Mouse (Mus musculus) right cerebral cortex, postnatal 36 days (tissue): ENCODE data around the gene Timm17b.
"Not testable (repeated sequence)": the region's sequence is repeated elsewhere in the genome, so short reads cannot be mapped to it uniquely, and the experiment has no call there.

Experiments used
- DNase-seq, 2 experiments: peaks; one replicate each; pipeline ENCODE4 v3.0.0; 2022; ENCODE audit warnings: low spot score in 2 of 2, mixed read lengths in 1 of 2

Timm17b gene

DNA sequence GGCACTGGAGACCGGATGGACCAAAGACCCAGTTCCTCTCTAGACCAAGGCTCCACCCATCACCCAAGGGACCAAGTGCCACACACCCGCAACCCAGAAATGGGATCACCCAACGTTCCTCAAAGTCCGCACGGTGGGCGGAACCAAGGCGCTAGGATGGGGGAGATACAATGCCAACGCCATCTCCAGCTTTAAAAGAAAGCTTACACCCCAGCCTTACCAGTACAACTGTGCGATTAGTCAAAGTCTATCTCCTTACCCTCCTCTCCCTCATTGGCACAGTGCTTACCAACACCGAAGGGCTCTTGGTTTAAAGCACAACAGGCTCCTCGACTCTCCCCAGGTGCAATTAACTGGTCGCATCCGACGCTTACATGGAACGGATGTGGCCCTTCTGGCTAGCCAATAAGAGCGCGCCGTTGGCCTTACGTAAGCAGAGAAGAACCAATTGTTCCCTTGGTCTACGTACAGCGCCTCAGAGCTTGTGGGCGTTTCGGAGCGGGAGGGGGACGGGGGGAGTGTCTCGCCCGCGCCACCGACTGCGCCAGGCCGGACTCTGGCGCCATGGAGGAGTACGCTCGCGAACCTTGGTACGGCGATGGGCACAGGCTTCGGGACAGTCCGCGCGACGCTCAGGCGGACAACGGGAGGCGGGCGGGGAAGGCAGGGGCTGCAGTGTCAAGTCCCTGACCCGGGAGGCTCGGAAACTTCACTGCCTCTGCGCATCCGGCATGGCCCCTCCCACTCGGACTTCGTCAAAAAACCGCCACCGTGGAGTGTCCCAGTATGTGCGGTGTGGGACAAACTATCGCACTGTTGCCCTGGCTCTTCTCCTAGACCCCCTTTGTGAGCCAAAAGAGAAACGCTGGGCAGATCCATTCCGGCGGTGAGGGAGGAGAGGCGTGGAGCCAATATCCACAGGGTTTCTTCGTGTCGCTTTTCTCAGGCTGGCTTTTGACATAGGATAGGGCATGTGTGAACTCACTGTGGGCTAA lies at the start of gene Timm17b, which contains the start of gene Pqbp1:
Gene Timm17b (plus strand): TSS at position 478 of the 995 bp plus-strand sequence.
Gene Pqbp1 (minus strand): TSS at position 390 of the 995 bp plus-strand sequence.
- peak; percentile 85 to 91 for DNase-seq

DNA sequence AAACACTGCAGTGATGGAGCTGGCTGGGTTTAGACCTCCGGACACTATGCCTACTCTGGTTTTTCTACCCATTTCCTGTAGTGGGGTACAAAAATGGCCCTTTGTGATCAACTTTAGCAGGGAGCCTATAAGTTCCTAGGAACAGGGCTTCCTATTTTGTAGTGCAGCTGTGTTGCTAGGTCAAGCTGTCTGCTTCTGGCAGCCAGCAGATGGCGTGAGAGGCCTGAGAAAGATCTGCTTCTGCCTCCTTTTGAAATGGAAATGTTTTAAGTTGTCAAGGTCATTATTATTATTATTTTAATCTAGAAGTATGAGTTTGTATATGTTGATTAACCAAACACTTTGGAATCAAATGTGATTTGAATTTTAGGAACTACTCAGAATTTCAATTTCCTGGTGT lies 44.6 kb upstream of the Timm17b start:
- no peak for DNase-seq

DNA sequence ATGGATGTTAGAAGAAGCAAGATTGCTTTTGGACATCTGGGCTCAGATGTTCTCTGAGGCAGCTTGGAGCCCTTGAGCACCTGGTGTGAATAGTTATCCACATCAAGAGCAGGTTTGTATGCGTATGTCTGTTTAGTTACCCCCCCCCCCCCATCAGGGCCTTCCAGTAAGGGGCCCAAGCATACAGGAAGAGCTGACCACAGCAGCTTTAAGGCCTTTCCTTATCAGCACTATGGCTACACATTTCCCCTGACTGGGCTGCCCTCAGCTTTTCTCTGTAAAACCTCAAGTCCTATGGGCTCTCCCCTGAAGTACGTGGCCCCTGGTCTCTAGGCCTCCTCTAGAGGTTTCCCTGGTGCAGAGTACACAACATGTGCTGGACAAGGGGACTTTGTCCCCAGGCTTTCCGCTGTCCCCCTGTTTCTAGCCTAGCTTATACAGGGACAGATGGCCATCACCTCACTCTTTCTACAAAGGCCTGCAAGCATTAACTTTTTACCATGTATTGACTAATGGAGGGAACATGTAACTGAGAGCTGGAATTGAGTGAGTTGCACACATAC lies 39.9 kb upstream of the Timm17b start:
- no peak for DNase-seq

DNA sequence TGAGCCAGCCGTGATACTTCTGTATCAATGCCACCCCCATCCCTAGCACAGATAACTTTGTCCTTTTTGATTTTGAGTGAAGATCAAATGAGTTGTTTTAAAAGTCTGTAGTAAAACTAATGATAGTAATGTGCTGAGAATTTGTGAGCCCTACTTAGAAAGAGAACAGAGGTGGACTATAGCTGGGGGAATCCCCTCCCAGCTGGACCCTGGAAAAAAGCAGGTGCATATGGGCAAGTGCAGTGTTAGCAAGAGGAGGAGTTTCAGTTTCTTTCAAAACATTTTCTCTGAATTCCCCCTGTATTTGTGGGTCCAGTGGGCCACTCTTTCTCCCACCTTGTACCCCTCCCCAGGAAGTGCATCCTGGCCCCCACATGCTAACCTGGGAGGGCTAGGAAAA lies 36.0 kb upstream of the Timm17b start:
- DNase-seq, result no peak

DNA sequence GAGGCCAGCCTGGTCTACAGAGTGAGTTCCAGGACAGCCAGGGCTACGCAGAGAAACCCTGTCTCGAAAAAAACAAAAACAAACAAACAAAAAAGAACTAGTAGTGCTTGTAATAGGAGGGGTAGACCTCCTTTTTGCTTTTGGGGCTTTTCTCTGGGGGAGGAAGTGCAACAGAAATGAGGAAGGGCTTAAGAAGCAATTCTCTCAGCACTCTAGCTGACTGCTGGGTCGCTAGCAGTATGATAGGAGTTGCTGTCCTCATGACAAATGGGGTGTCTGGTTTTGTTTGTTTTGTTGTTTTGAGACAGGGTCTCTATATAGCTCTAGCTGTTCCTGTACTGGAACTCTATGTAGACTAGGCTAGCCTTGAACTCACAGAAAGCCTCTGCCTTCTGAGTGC lies 34.6 kb upstream of the Timm17b start:
- no peak for DNase-seq

DNA sequence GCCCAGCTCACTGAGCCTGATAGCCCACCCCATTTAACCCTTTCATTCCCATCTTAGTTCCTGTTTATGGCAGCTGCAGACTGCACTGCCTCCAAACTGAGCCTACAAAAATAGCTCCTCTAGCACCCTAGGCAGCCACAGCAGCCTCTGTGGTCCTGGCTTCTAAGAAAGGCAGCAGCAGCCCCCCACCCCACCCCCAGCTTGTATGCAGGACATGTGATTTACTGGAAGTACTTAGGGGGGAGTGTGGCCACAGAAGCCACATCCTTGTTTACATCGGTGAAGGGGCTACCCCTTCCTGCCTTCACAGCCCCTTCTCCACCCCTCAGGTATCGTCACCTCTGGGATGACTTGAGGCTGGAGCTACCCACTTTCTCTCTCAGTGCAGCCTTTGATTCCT lies 33.8 kb upstream of the Timm17b start:
- DNase-seq, result no peak

DNA sequence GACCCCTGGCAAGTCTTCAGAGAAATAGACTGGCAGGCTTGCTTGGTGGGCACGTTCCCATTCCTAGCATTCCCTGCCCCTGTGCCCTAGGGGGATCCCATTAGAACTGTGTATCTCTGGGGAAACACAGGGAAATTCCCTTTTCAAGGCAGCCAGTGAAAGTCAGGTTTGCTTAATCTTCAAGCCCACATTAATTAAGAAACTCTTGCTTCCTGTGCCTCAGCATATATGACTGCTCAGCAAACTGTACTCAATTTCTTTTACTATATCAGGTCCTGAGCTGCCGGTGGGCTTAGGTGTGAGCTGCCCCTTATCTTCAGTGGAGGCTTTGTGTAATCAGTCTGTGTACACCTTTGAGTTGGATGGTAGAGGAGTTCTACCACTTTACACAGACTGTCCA lies 33.4 kb upstream of the Timm17b start:
- no peak for DNase-seq

DNA sequence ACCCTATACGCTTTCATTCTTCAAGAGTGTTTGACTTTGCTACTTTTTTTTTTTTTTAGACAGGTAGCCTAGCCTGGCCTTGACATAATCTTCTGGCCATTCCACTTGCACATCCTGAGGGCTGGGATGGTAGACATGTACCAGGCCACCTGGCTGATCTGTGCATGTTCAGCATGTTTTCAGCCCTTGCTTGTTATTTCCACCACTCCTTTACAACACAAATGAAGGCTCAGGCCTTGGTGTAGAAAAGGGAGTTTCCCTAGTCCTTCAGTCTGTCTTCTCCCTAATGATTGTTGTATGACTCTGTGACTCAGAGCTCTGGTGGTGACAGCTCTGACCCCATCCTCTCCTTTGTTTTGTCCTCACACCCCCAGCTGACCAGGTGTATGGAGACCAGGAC lies 32.0 kb upstream of the Timm17b start:
- DNase-seq, result no peak

DNA sequence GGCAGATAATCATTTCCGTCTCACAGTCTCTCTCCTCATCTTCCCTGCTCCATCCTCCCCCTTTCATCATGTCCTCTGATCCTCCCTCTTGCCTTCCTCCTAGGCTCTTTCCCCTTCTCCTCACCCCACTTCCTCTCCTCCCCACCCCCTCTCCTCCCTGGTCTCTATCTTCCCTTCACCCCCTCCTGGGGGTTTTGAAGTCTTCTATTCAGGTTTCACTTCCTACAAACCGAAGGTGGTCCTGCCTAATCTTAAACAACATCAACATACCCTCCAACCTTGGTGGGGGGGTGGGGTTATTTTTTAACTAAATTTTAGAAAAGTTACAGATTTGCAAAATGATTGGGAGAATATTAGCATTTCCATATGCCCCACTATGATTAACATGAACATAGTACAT lies 30.7 kb upstream of the Timm17b start:
- DNase-seq, result no peak

DNA sequence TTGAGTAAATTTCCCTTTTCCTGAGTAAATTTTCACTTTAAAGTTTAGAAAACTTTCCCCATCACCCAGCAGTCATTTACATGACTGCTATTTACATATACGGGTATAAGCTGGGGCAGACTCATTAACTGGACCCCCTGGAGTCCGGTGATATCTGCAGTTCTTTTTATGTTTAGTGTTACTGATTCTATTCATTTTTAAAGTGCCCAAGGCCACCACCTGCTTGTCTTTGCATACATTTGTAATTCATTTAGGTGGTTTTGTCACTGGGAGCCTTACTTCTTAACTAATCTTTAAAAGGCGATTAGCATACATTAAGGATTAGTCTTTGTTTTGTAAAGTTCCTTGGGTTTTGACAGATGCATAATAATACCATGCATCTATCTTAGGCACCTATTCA lies 29.3 kb upstream of the Timm17b start:
- DNase-seq, result no peak

DNA sequence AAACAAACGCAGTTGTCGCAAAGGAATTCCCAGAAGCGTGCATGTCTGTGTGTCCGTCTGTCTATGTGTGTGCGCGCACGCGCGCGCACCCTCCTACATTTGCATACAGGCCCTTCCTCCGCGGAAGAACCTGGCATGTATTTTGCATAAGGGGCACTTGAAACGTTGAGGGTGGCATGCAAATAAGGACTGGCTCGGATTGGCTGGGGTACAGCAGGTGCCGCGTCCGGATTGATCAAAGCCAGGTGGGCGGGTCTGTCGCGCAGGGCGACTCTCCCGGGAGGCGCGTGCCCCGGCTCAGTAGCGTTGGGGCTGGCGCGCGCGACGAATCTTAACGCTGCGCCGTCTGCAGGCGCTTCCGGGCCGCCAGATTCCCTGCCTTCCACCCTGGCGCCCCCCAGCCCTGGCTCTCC lies 21.1 kb upstream of the Timm17b start, which contains the start of gene Pim2:
Gene Pim2 (plus strand): TSS at position 256 of the 413 bp plus-strand sequence.
- peak; percentile 80 for DNase-seq

DNA sequence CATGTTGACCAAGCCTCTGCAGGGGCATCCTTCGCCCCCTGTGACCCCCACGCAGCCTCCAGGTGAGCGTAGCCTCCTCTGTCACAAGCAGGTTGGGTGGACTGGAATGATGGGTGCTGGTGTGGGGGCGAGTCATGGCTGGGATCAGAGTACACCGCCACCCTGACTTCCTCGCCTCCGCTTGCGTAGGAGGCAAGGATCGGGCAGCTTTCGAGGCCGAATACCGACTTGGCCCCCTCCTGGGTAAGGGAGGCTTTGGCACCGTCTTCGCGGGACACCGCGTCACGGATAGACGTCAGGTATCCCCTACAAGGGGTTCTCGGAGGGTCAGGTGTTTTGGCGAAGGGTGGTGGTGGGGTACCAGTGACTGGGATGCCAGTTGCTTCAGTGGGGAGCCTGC lies 20.7 kb upstream of the Timm17b start:
- no peak for DNase-seq

DNA sequence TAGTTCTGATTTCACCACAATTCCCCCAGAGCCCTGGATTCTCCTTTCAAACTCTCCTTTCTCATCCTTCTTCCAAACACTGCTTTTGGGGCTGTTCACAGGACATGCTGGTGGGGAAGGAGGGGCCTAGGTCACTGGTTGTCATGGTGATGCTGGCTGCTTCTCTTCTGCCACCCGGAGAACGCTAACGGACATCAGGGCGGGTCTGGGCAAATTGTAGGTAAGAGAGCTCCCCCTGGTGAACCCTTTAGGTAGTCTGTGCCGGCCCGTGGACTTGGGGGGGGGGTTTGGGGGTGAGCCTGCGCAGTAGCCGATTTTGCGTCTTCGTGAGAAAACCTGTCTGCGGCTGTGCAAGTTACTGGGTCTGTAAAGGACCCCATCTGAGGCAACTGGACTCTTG lies 19.3 kb upstream of the Timm17b start:
- DNase-seq, result peak; percentile 34 to 65

DNA sequence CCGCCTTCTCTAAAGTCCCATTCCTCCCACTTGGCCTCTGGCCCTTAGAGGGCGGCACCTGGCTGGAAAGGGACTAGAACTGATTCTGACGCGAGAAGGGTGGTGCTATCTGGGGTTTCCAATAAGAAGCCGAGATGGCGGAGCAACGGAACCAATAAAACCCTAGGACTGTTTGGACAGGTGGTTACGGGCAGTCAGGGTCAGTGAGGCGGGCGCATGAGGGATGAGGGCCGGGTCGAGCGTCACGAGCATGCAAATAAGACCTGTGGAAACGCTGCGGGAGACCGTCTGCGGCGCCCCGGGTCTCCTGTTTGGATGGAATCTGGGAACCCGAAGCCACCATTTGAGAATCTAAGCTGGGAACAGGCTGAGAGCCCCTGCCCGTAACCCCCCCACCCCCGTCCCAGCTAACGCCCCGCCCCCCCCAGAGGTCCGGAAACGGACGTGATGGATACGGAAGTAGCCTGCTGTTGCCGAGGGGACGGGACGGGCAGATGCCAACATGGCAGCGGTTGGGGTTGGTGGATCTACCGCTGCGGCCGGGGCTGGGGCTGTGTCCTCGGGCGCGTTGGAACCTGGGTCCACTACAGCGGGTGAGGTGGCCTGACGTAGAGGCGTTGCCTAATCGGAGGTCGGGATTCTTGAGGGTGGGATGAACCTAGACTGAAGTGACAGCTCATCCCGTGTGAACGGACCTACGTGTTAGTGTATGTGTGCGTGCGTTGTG lies 15.2 kb upstream of the Timm17b start, which contains the start of gene Slc35a2:
Gene Slc35a2 (plus strand): TSS at position 188 of the 727 bp plus-strand sequence.
- DNase-seq, result peak; percentile 75 to 81

DNA sequence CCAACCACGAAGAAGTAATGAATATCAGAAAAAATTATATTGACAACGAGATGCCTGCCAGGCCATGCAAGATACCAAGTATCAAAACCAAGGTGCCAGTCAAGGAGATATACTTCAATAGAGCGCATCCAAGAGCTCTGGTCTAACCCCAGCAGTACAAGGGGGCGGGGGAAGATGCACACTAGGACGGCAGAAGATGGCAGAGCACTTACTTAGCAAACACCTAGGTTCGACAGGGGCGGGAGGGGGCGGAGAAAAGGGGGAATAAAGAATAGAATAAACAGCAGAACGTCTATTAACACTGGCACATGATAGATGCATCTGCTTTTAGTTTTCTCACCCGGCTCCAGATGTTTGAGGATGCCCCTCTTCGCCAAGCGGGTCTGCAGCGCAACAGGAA lies 946 bp upstream of the Timm17b start:
- DNase-seq, result no peak

DNA sequence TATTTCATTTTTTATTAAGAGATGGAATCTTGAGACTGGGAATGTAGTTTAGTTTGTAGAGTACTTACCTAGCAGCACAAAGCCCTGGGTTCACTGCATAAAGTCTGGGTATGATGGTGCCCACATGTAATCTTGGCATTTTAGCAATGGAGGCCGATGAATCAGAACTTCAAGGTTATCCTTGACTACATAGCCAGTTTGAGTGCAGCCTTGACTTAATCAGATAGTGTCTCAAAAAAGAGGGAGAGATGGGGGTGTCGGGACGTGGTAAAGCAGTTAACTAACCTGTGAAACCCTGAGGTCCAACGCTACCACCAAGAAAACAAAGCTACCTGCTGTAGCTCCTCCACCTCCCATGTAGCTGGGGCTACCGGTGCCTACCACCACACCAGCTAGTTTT lies 5.3 kb downstream of the Timm17b start:
- no peak for DNase-seq

DNA sequence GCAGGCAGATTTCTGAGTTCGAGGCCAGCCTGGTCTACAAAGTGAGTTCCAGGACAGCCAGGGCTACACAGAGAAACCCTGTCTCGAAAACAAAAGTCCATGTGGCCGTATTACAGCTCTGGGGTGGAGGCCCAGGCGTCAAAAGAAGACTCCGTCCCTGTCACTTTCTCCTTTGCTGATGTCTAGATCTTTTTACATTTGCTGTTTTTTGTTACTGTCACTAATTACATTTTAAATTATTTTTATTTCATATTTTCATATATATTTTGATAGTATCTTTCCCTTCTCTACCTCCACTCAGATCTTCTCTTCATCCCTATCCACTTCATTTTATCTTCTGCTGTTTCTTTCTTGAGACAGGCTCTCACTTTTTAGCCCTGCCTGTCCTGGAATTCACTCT lies 8.6 kb downstream of the Timm17b start, which contains the start of gene Gm10491:
Gene Gm10491 (minus strand): TSS at position 101 of the 400 bp plus-strand sequence.
- no peak for DNase-seq

DNA sequence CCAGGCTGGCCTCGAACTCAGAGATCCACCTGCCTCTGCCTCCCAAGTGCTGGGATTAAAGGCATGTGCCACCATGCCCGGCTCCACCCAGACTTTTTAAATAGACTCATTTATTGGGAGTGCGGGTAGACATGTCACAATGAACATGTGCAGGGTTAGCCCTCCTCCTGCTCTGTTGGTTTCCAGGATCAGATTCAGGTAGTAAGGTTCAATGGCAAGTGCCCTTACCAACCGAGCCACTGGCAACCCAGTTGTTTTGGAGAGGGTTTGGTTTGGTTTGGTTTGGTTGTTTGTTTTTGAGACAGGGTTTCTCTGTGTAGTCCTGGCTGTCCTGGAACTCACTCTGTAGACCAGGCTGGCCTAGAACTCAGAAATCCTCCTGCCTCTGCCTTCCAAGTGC lies 10.1 kb downstream of the Timm17b start, which contains the start of gene Gm10490:
Gene Gm10490 (plus strand): TSS at position 301 of the 400 bp plus-strand sequence.
- not testable (repeated sequence) for DNase-seq

DNA sequence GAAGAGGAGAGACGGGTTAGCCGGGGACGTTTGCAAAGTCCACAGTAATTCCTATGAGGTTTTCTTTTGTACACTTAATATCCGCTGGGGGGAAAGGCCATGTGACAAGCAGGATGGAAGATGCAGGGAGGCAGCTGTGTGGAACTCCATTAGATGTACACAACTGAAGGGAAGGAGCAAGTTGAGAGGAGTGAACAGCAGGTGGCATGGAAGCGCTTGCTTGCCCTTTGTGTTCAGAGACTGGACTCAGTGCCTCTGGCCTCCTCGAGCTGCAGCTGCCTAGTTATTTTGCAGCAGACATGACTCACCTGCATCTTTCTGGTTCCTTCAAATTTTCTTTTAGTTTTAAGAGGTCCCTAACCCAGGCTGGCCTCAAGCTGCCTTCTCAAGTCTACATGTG lies 11.3 kb downstream of the Timm17b start:
- no peak for DNase-seq

DNA sequence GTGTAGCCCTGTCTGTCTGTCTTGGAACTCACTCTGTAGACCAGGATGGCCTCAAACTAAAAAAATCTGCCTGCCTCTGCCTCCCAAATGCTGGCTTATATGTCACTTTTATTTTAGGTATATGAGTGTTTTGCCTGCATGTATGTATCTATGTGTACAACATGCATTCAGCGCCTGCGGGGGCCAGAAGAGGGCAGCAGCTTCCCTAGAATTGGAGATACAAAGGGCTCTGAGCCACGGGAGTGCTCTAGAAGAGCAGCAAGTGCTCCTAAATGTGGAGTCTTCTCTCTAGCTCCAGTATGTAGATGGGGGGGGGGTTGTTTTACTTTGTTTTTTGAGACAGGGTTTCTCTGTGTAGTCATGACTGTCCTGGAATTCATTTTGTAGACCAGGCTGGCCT lies 16.5 kb downstream of the Timm17b start:
- DNase-seq, result not testable (repeated sequence)

DNA sequence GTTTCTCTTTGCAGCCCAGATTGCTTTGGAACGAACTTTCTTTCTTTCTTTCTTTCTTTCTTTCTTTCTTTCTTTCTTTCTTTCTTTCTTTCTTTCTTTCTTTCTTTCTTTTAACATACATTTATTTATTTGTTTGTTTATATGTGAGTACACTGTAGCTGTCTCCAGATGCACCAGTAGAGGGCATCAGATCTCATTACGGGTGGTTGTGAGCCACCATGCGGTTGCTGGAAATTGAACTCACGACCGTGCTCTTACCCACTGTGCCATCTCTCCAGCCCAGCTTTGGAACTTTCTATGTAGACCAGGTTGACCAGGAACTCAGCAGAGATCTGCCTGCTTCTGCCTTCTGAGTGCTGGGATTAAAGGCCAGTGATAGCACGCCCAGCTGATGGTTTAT lies 18.8 kb downstream of the Timm17b start:
- DNase-seq, result not testable (repeated sequence)
